In genomic region chr11:96823471-96823837, GRCm38 (mm10) we compare ENCODE assay signal across 8 mouse cellular contexts. TPM values are rescaled to one million over a fixed set of nuclear protein-coding genes. Genes with fewer than 3 reads are reported as not detected.
DNase-seq lines count a peak whose midpoint lies in the region; ATAC-seq and TF ChIP-seq lines count a peak whose summit lies in the region.

No protein-coding gene starts in this region.

- DNase-seq in adrenal gland, postnatal 14 days, result peak; percentile 54
- DNase-seq in adrenal gland, postnatal 36 days, result no peak
- no peak for DNase-seq in spleen, adult 2 months (ENCODE audit: low read depth in 1 of 2, low spot score in 2 of 2)
- no peak for DNase-seq in spleen, postnatal 10 days (ENCODE audit: low spot score in 2 of 2)
- no peak for DNase-seq in right cerebral cortex, postnatal 36 days (ENCODE audit: low spot score in 2 of 2)

- peak overlapping the region; percentile 94 for H3K4me2 ChIP-seq in intestine, embryonic 16.5 days (ENCODE audit: low read depth, low read length)
- H3K4me2 ChIP-seq in neural tube, embryonic 15.5 days, result peak overlapping the region; percentile 94

- peak overlapping the region; percentile 49; the same call in 1 of the 2 replicates for H3K27ac ChIP-seq in spleen, adult 2 months (ENCODE audit: insufficient read depth, low read length)
- peak overlapping the region; percentile 52; the same call in 1 of the 2 replicates for H3K27ac ChIP-seq in intestine, embryonic 16.5 days (ENCODE audit: low read length)
- peak overlapping the region; percentile 90 for H3K27ac ChIP-seq in neural tube, embryonic 15.5 days (replicated peaks)

- H3K9me3 ChIP-seq in intestine, embryonic 16.5 days (ENCODE audit: control insufficient read depth, low read length), result no peaks in the 10 kb centered on the region
- no peaks in the 10 kb centered on the region for H3K9me3 ChIP-seq in neural tube, embryonic 15.5 days (replicated peaks)

- peaks cover 16% of the 10 kb centered on the region for H3K4me1 ChIP-seq in spleen, adult 2 months (ENCODE audit: control insufficient read depth, insufficient read depth, insufficient read length)
- H3K4me1 ChIP-seq in intestine, embryonic 16.5 days (ENCODE audit: control insufficient read depth, insufficient read depth, low read length), result peaks cover 46% of the 10 kb centered on the region
- peaks cover 63% of the 10 kb centered on the region for H3K4me1 ChIP-seq in neural tube, embryonic 15.5 days

- peaks cover 40% of the 10 kb centered on the region for H3K36me3 ChIP-seq in spleen, adult 2 months (ENCODE audit: control insufficient read depth, insufficient read depth, low read length)
- peaks cover 24% of the 10 kb centered on the region for H3K36me3 ChIP-seq in intestine, embryonic 16.5 days (ENCODE audit: control insufficient read depth, insufficient read depth, low read length)
- peaks cover 47% of the 10 kb centered on the region for H3K36me3 ChIP-seq in neural tube, embryonic 15.5 days

- H3K9ac ChIP-seq in intestine, embryonic 16.5 days (ENCODE audit: low read depth, low read length), result peak overlapping the region; percentile 70
- H3K9ac ChIP-seq in neural tube, embryonic 15.5 days (replicated peaks), result peak overlapping the region; percentile 66

- no peak for TF ChIP-seq CTCF in spleen, adult 2 months (IDR thresholded peaks at IDR 0.05; ENCODE audit: extremely low read depth, insufficient read depth, insufficient read length, insufficient replicate concordance)

- peak; percentile 12 for ATAC-seq in intestine, embryonic 16.5 days
- ATAC-seq in neural tube, embryonic 15.5 days (ENCODE audit: low FRiP score), result peak; percentile 29
- no peak for ATAC-seq in megakaryocyte progenitor cell, adult 5-6 weeks (replicated peaks; ENCODE audit: poor library complexity)

- no peaks in the 10 kb centered on the region for H3K27me3 ChIP-seq in spleen, adult 2 months (ENCODE audit: control insufficient read depth, insufficient read depth, low read length)
- H3K27me3 ChIP-seq in intestine, embryonic 16.5 days (replicated peaks; ENCODE audit: control insufficient read depth, insufficient read depth, low read length), result no peaks in the 10 kb centered on the region
- no peaks in the 10 kb centered on the region for H3K27me3 ChIP-seq in neural tube, embryonic 15.5 days (replicated peaks)

- H3K4me3 ChIP-seq in spleen, adult 2 months (ENCODE audit: extremely low read depth, insufficient read depth, insufficient read length), result peak overlapping the region; percentile 60
- peak overlapping the region; percentile 51 for H3K4me3 ChIP-seq in intestine, embryonic 16.5 days (ENCODE audit: low read length)
- peak overlapping the region; percentile 54 for H3K4me3 ChIP-seq in neural tube, embryonic 15.5 days (replicated peaks)

- 15% methylated on average over 13 of the region's 13 CpGs for WGBS in spleen, adult 2 months
- 7% methylated on average over 10 of the region's 13 CpGs for WGBS in intestine, embryonic 16.5 days
- WGBS in neural tube, embryonic 15.5 days, result 8% methylated on average over 13 of the region's 13 CpGs

- no peak for TF ChIP-seq POLR2A in spleen, adult 2 months (IDR thresholded peaks at IDR 0.05; ENCODE audit: low read depth, low read length)

RNA-seq across cellular contexts. Expression of gene Nfe2l1, which starts 6.3 kb away (rescaled TPM):
- total RNA-seq in adrenal gland, postnatal 14 days (2021), result 362 and 371 TPM in 2 replicates
- 100 to 1,000 TPM; 526 to 605 TPM for total RNA-seq in adrenal gland, postnatal 36 days (2021)
- 63.0 and 76.9 TPM in 2 replicates for polyA plus RNA-seq in spleen, adult 2 months (2012; rRNA removed)
- 51.7 and 52.5 TPM in 2 replicates for polyA plus RNA-seq in intestine, embryonic 16.5 days (2015; fragmentation: Nextera tagmentation; extraction: Ambion mirVana)
- 71.8 and 78.2 TPM in 2 replicates for polyA plus RNA-seq in neural tube, embryonic 15.5 days (2015; fragmentation: Nextera tagmentation; extraction: Ambion mirVana)
- 39.0 and 39.8 TPM in 2 replicates for total RNA-seq in megakaryocyte progenitor cell, adult 5-6 weeks (2015)
- total RNA-seq in megakaryocyte progenitor cell, adult 5-6 weeks (2017), result 41.0 and 42.5 TPM in 2 replicates

RNA-seq across cellular contexts. Expression of gene Copz2, which starts 26.2 kb away (rescaled TPM):
- total RNA-seq in adrenal gland, postnatal 14 days (2021), result 39.8 and 43.7 TPM in 2 replicates
- total RNA-seq in adrenal gland, postnatal 36 days (2021), result 10 to 100 TPM; 57.4 to 63.3 TPM
- 7.6 and 10.6 TPM in 2 replicates for polyA plus RNA-seq in spleen, adult 2 months (2012; rRNA removed)
- 76.6 and 81.4 TPM in 2 replicates for polyA plus RNA-seq in intestine, embryonic 16.5 days (2015; fragmentation: Nextera tagmentation; extraction: Ambion mirVana)
- polyA plus RNA-seq in neural tube, embryonic 15.5 days (2015; fragmentation: Nextera tagmentation; extraction: Ambion mirVana), result 29.2 and 42.0 TPM in 2 replicates
- total RNA-seq in megakaryocyte progenitor cell, adult 5-6 weeks (2015), result 6.2 and 6.5 TPM in 2 replicates
- 3.3 and 4.0 TPM in 2 replicates for total RNA-seq in megakaryocyte progenitor cell, adult 5-6 weeks (2017)

RNA-seq across cellular contexts. Expression of gene Cbx1, which starts 34.5 kb away (rescaled TPM):
- total RNA-seq in adrenal gland, postnatal 14 days (2021), result 69.8 and 78.1 TPM in 2 replicates
- total RNA-seq in adrenal gland, postnatal 36 days (2021), result 10 to 100 TPM; 77.2 to 78.2 TPM
- polyA plus RNA-seq in spleen, adult 2 months (2012; rRNA removed), result 13.9 and 18.2 TPM in 2 replicates
- 65.1 and 74.5 TPM in 2 replicates for polyA plus RNA-seq in intestine, embryonic 16.5 days (2015; fragmentation: Nextera tagmentation; extraction: Ambion mirVana)
- polyA plus RNA-seq in neural tube, embryonic 15.5 days (2015; fragmentation: Nextera tagmentation; extraction: Ambion mirVana), result 60.9 and 69.5 TPM in 2 replicates
- total RNA-seq in megakaryocyte progenitor cell, adult 5-6 weeks (2015), result 61.3 and 70.5 TPM in 2 replicates
- 94.4 and 116 TPM in 2 replicates for total RNA-seq in megakaryocyte progenitor cell, adult 5-6 weeks (2017)

RNA-seq across cellular contexts. Expression of gene Snx11, which starts 46.1 kb away (rescaled TPM):
- total RNA-seq in adrenal gland, postnatal 14 days (2021), result 23.4 and 27.2 TPM in 2 replicates
- 10 to 100 TPM; 21.1 to 35.0 TPM for total RNA-seq in adrenal gland, postnatal 36 days (2021)
- polyA plus RNA-seq in spleen, adult 2 months (2012; rRNA removed), result 27.2 and 28.6 TPM in 2 replicates
- polyA plus RNA-seq in intestine, embryonic 16.5 days (2015; fragmentation: Nextera tagmentation; extraction: Ambion mirVana), result 11.8 and 13.1 TPM in 2 replicates
- polyA plus RNA-seq in neural tube, embryonic 15.5 days (2015; fragmentation: Nextera tagmentation; extraction: Ambion mirVana), result 70.4 and 81.7 TPM in 2 replicates
- 8.6 and 9.6 TPM in 2 replicates for total RNA-seq in megakaryocyte progenitor cell, adult 5-6 weeks (2015)
- total RNA-seq in megakaryocyte progenitor cell, adult 5-6 weeks (2017), result 16.9 and 17.3 TPM in 2 replicates
